Mouse (Mus musculus) duodenum, adult 2 months (tissue): ENCODE results near the gene Rnaseh2c. TPM values are rescaled to one million over a fixed set of nuclear protein-coding genes. Genes with fewer than 3 reads are reported as not detected.

ENCODE experiments used
- polyA plus RNA-seq: library from polyadenylated mRNA; depleted of rRNA; stranded (reverse); fragments of >200 nt; gene quantifications from 2 replicates; pipeline ENCODE4 v1.2.3, GENCODE M21; 2012; ENCODE audit warnings: low replicate concordance; rRNA removed

Gene Rnaseh2c
- 55.0 and 64.6 TPM in 2 replicates for polyA plus RNA-seq

DNA sequence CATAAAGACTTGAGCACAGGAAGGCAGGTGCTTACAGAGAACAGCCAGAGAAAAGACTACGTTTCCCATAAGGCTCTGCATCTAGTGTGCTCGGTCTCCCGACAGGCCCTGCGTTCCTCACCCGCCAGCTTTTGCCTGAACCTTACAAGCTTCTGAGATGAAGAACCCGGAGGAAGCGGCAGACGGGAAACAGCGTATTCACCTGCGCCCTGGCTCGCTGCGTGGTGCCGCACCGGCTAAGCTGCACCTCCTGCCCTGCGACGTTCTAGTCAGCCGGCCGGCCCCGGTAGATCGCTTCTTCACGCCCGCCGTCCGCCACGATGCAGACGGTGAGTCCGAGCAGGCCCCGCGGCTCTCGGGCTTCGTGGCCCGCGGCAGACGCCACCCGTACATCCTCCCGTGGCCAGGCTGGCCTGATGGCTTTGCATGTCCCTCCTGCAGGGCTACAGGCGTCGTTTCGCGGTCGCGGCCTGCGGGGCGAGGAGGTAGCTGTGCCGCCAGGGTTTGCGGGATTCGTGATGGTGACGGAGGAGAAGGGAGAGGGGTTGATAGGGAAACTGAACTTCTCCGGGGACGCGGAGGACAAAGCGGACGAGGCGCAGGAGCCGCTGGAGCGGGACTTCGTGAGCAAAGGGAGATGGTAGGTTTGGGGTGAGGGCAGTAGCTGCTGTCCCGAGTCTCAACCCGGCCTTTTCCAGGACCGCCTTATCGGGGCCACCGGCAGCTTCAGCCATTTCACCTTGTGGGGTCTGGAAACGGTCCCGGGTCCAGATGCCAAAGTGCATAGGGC, at the start of gene Rnaseh2c:
Rnaseh2c (plus strand) TSS at position 122 of the 790 bp plus-strand sequence.

DNA sequence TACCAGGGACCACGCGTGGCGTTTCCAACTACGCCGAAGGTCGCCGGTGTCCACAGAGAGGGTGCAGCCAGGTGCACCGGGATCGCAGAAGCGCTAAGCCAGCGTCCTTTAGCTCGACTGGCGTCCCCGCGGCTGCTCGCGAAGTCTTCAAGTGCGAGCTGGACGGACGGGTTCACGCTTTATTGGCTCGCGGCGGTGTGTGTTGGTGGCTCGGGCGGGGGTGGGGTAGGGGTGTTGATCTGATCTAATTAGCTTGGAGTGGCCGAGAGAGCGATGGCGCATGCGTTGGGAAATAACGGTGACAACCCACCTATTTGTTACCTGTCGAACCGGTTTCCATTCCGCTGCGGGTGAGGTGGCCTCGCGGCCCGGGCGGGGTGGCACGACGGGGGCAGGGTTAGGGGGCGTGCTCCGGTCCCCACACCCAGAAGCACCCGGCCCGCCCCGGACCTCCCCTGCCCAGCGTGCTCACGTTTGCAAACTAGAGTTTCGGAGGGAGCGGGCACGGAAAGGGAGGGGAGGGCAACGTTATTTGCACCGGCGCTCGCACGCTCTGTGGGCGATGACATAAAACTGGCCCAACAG, 41.1 kb upstream of the Rnaseh2c start, which contains the start of gene Ovol1:
Ovol1 (minus strand) TSS at position 190 of the 585 bp plus-strand sequence.

DNA sequence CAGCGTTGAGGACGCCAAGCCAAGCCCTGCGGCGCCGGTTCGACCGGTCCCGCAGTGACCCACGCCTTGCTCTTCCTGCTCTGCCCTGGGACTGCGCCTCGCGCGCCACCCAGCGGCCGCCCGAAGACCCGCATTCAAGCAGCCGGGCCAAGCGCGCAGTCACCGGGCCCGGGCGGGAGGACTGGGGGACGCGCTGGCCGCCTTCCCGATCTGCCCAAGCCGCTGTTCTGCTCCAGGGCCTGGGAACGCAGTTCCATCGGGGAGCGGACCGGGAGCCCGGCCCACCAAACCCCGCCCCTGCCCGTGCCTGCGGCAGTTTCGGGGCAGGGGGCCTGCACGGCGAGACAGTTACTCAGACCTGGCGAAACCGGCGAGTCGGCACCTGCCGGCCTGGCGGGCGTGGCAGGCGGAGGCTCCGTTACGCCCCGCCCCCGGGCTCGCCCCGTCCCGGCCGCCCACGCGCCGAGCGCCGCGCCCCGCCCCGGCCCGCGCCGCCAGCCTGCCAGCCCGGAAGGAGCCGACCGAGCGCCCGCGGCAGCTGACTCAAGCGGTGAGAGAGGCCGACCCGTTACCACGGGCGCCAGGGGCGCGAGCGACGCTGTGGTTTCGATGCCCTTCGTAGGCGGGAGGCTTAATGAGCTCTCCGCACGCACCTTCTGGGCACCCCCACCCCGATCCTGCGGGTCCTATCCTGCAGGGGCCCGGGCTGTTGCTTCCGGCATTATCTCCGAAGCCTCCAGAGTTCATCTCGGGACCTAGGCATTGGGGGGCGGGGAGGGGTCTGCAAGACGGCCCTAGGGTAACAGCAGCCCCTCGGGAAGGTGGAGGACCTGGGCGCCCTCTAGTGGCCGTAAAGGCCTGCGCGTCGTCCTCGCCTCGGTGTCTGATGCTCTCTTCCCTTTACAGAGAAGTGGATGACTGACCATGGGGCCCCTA, 33.9 kb upstream of the Rnaseh2c start, which contains the start of gene Ap5b1:
Ap5b1 (plus strand) TSS at position 492 of the 936 bp plus-strand sequence.

DNA sequence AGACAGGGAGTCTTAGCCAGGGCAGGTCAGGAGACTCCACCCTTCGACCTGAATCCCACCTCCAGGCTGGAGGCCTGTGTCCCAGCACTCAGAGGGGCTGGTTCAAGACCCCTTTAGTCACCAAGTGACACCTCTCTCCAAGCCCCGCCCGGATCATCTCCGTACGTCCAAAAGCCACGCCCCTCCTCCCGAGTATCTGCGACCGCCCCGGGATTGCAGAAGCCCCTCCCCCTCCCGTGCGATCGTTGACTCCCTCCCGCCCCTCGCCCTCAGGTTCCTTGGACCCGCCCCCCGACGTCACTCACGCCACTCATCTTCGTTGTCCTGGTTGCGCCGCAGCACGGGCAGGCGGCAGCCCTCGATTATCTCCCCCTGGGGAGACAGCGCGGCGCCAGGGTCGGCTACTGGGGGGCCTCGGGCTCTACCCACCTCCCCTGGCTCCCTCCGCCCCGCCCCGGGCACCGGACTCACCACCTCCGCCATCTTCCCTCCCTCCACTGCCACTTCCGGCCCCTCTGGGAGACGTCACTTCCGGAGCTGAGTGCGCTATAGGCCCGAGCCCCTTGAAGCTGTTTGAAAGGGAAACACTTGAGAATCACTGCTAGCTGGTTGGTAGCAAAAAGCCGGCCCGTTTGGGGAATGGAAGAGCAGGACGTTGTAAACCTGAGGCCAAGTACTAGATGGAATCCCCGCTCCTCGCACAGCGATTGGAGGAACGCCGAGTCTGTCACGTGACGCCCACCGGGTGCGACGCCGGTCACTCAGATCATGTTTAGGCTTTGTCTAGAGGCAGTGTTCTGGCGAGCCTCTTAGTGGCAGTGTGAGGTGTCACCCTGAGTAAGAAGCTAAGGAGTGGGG, 8.1 kb downstream of the Rnaseh2c start, which contains the start of gene Kat5:
Kat5 (minus strand) TSS at position 691 of the 858 bp plus-strand sequence.

DNA sequence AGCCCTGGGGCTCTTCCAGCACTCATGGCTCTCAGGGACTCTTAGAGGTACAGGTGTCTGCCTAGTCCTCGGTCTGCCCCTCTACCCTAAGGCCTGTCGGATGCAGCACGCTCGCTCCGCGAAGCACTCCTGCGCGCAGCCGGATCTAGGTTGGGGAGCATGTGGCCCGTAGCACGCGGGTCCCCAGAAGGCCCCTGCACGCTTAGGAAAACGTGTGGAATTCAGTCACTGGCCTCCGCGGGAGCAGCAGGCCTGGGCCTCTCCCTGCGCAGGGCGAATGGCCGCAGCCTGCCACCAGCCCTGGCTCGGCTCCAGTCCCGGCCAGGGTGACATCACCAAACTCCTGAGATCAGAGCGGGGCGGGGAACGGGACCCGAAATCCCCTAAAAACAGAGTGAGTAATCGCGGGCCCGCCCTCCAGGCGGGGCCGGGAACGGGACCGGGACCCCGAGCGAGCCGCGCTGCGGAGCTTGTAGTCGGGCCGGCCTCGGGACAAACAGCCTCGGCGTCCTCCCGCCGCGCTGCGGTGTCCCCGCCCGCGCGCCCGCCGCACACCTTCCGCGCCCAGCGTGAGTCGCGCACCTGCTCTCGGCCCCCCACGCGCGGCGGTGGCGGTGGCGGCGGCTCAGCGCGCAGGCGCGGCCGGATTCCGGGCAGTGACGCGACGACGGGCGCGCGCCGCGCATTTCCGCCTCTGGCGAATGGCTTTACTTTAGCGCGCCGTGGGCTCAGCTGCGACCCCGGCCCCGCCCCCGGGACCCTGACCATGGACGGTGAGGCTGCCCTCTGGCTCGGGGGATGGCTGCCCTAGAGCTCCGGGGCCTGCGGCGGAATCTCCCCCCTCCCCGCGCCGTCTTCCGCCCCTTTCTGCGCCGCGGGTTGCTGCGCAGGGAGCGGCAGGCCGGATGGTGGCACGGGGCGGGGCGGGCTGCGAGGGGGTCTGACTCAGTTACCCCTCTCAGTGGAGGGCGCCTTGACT, 35.7 kb downstream of the Rnaseh2c start, which contains the start of gene Rela:
Rela (plus strand) TSS at position 415 of the 979 bp plus-strand sequence.

Other genes starting within 250 kb of the Rnaseh2c start
- gene Eif1ad, start 235.1 kb upstream of the Rnaseh2c start, polyA plus RNA-seq = 22.1 and 39.9 TPM in 2 replicates
- gene Banf1, start 234.7 kb upstream of the Rnaseh2c start, polyA plus RNA-seq = 134 and 143 TPM in 2 replicates
- 4.2 and 12.1 TPM in 2 replicates for gene Sart1, start 213.2 kb upstream of the Rnaseh2c start, polyA plus RNA-seq
- 0.38 and 5.1 TPM in 2 replicates for gene Tsga10ip, start 199.3 kb upstream of the Rnaseh2c start, polyA plus RNA-seq
- gene Drap1, start 176.9 kb upstream of the Rnaseh2c start, polyA plus RNA-seq = 75.9 and 95.8 TPM in 2 replicates
- 53.5 and 90.2 TPM in 2 replicates for gene AI837181, start 176.7 kb upstream of the Rnaseh2c start, polyA plus RNA-seq
- 0.43 and 3.2 TPM in 2 replicates for gene Fosl1, start 154.3 kb upstream of the Rnaseh2c start, polyA plus RNA-seq
- 3.0 and 4.1 TPM in 2 replicates for gene Ccdc85b, start 144.0 kb upstream of the Rnaseh2c start, polyA plus RNA-seq
- gene Fibp, start 141.3 kb upstream of the Rnaseh2c start, polyA plus RNA-seq = 77.1 and 157 TPM in 2 replicates
- gene Ctsw, start 133.4 kb upstream of the Rnaseh2c start, polyA plus RNA-seq = 3.0 and 8.9 TPM in 2 replicates
- 24.2 and 26.7 TPM in 2 replicates for gene Efemp2, start 127.9 kb upstream of the Rnaseh2c start, polyA plus RNA-seq
- gene Mus81, start 113.5 kb upstream of the Rnaseh2c start, polyA plus RNA-seq = 24.4 and 30.3 TPM in 2 replicates
- gene Cfl1, start 111.4 kb upstream of the Rnaseh2c start, polyA plus RNA-seq = 354 and 628 TPM in 2 replicates
- 0.19 TPM in 1 of 2 replicates, not detected in the other for gene 1700020D05Rik, start 98.1 kb upstream of the Rnaseh2c start, polyA plus RNA-seq
- gene Snx32, start 91.3 kb upstream of the Rnaseh2c start, polyA plus RNA-seq = 2.3 and 3.4 TPM in 2 replicates
- 50.7 and 55.8 TPM in 2 replicates for gene Ovol1, start 41.2 kb upstream of the Rnaseh2c start, polyA plus RNA-seq
- 27.3 and 37.3 TPM in 2 replicates for gene Ap5b1, start 33.8 kb upstream of the Rnaseh2c start, polyA plus RNA-seq
- 28.1 and 29.4 TPM in 2 replicates for gene Kat5, start 8.4 kb downstream of the Rnaseh2c start, polyA plus RNA-seq
- 63.4 and 69.8 TPM in 2 replicates for gene Rela, start 35.6 kb downstream of the Rnaseh2c start, polyA plus RNA-seq
- 31.8 and 39.3 TPM in 2 replicates for gene Sipa1, start 61.8 kb downstream of the Rnaseh2c start, polyA plus RNA-seq
- 93.9 and 146 TPM in 2 replicates for gene Map3k11, start 86.9 kb downstream of the Rnaseh2c start, polyA plus RNA-seq
- 123 and 125 TPM in 2 replicates for gene Pcnx3, start 87.0 kb downstream of the Rnaseh2c start, polyA plus RNA-seq
- 0.49 TPM in 1 of 2 replicates, not detected in the other for gene Kcnk7, start 102.5 kb downstream of the Rnaseh2c start, polyA plus RNA-seq
- gene Ehbp1l1, start 124.4 kb downstream of the Rnaseh2c start, polyA plus RNA-seq = 67.9 and 83.9 TPM in 2 replicates
- 93.2 and 129 TPM in 2 replicates for gene Fam89b, start 127.8 kb downstream of the Rnaseh2c start, polyA plus RNA-seq
- 22.6 and 31.6 TPM in 2 replicates for gene Ltbp3, start 139.0 kb downstream of the Rnaseh2c start, polyA plus RNA-seq
- 42.2 and 55.8 TPM in 2 replicates for gene Scyl1, start 169.5 kb downstream of the Rnaseh2c start, polyA plus RNA-seq